Mouse (Mus musculus) brain, embryonic 18.5 days (tissue): ENCODE measurements at regions not wholly inside any gene's neighbourhood (a gene's known extent, or its start where the extent isn't known, plus 50 kb on each side); places are given as distances from the start of the nearest gene placed in this dataset.

Experiments
- DNase-seq: peaks from one replicate; pipeline ENCODE4 v3.0.0-alpha.2; 2012; ENCODE audit warnings: low read depth, low spot score

DNA sequence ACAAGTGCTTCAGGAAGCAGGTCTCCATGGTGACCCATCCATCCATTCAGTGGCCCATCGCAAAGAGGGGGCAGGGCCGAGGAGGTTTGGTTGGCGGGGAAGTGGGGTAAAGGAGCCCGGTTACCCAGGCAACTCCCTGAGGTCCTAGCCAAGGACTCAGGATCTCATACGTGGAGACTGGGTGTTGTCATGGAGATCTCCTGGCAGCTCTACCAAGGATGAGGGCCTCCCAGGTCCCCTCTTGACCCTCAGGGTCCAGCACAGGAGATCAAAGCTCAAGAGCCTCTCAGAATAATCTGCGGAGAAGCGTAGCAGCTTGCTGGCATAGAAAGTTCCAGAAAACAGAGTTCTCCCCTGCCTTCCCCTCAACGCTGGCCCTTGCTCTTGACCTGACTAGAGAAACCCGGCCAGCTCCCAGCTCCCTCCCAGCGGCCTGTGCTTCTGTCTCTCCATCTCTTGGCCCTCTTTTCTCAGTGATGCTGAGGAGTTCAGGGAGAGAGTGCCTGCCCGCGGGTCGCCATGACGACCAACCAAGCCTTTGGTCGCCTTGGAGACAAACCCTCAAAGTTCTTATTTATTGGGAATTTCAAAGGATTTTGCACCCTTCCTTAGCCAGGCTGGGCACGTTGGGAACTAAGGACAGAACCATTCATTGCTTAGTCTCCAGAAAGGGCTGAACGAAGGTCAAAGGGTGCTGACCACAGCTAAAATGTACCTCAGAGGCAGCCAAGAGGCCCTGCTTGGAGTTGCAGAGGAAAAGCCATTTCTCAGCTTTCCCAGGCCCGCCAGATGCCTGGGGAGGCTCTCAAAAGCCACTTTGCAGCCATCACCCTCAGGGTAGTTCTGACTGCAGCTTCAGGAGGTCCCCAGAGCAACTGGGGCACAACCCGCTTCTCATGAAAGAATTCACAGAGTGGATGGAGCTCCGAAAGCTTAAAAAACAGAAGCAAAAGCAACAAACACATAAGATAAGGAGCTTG, 60.0 kb downstream of the Ubiad1 start:
- peak; percentile 74 for DNase-seq

DNA sequence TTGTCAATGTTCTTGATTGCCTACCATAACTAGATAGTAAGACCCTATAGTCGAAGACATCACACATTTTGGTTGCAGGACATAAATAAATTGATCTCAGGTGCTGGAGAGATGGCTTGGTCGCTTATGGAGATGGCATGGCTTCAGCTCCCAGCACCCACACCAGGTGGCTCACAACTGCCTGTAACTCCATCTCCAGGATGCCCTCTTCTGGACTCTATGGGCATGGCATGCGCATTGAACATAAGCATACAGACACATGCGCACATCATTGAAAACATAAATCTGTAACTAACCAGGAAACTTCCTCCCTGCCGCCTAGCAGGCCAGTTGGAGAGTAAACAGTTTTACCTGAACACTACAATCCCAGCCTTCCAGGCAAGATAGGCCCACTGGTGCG, 64.0 kb downstream of the Ubiad1 start:
- no peak for DNase-seq

DNA sequence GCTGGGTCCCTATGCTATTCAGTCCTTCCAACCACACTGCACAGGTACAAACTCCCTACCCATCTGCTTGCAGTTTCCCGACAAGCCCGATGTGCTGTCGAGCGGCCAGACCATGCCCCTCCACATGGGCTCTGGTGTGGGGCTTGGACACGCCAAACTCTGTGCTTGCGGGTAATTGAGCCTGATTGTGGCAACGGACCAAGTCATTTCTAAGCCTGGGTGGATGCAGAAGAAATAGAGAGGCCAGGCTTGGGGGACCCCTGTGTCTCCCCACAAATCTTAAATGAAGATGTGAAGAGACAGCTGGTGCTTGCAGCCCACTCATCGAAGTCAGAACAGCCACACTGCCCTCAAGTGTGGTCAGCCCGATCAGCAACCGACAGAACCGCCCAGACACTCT, 66.1 kb downstream of the Ubiad1 start:
- no peak for DNase-seq

DNA sequence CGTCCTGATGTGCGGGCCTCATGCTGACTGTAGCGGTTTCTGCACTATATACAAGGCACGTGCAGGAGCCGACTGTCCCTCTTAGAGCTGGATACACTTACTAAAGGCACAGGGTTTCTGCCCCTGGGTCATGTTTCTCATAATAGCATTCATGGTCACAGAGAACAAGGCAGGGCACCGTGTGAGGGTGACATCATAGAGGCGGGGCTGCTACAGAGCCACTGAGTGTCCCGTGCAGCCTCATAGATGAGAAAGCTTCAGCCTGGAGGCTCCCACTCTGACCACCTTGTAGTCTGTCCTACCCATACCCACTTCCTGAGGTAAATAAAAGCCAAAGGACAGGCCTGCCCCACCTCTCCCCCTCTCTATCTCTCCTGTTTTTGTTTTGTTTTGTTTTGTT, 67.2 kb downstream of the Ubiad1 start:
- no peak for DNase-seq

DNA sequence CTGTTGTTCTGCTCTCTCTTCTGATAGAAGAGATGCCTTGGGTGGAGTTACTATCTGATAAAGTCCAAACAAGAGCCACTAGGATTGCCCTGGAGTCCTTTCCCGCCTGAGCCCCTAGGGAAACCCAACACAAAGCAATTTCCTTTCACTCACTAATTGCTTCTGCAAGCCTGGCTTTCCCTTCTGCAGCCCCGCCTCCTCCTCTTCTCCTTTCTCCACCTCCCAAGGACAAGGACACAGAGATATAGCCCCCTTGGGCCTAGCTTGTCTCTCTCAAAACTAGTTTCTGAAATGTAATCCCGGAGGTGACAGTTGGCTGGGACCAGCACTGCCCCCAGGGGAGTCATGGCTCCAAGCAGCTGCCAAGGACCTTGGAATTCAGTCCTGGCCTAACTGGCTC, 68.1 kb downstream of the Ubiad1 start:
- no peak for DNase-seq

DNA sequence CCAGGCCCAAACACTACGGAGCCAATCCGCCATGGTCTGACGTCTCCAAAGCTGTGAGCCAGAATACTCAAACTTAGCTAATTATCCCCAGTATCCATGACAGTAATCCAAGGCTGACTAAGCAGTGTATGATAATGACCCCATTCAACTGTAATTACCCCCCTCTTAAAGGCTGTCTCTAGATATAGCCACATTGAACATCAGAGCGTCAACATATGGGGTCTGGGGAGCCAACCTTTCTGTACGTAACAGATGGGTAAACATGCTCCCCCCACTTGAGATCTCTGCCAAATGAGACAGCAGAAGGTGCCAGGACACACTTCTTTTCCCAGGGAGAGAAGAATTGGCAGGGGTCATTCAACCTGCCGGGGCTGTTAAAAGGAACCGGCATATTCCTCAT, 73.1 kb downstream of the Ubiad1 start:
- DNase-seq, result no peak

DNA sequence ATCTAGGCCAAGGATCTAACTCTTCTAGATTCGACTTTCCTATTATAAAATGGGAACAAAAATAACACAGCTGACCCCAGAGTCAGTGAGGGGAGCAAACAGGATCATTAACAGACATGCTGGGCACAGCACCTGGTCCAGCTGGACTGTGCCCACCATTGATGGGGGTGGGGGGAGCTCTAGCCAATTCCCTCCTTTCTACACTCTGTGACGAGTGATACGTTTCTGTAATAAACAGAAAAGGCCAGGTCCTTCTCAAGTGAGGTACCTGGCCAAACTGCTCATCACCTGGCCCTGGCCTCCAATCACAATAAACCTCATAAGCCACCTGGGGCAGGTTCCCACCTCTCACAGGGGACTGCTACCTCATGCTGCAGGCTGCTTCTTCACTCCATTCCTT, 76.9 kb downstream of the Ubiad1 start:
- no peak for DNase-seq

DNA sequence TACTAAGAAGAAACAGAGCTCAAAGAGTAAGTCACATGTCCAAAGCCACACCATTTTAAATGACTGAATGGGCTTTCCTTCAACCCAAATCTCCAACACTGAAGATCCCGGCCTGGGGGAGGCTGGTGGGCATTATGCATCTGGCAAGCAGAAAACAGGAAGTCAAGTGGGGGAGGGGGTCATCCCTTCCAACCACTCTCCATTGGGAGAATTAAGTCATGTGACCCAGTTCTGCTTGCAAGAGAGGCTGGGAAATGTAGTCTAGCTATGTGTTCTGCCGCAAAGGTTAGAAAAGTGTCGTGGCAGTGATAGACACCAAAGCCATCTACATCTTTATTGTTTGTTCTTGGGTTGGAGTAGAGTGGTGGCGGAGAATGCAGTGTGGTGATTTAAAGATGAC, 78.0 kb upstream of the Disp3 start:
- no peak for DNase-seq

DNA sequence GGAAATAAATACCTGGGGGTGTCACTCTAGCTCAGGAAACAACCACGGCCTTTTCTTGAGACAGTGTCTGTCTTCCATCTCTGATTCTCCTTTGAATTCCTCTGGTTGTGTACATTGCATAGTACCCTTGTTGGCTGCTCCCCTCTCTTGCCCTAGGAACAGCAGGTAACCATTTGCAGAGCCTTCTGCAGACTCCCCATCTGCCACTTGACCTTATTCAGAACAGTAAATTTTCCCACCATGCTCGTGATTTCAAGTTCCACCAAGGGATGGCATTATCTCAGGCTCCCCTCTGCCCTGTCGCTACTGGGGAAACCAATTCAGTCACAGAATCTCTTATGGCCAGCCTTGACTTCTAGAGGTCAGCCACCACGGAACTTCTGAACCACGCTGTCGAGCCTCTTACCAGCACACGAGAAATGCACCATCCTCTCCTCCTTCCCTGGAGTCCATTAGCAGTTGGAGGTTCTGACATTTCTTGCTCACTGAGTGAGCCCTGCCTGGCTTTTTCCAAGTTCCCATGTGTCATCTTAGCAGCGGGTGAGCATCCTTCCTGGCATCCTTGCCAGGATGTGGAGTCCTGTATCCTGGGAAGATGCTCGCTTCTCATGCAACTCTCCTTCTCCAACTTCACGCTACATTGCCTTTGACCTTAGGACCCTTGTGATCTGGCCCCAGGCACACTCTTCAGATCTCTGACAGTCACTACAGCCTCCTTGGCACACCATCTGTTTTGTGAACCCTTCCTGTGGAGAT, 75.8 kb upstream of the Disp3 start:
- DNase-seq, result no peak

DNA sequence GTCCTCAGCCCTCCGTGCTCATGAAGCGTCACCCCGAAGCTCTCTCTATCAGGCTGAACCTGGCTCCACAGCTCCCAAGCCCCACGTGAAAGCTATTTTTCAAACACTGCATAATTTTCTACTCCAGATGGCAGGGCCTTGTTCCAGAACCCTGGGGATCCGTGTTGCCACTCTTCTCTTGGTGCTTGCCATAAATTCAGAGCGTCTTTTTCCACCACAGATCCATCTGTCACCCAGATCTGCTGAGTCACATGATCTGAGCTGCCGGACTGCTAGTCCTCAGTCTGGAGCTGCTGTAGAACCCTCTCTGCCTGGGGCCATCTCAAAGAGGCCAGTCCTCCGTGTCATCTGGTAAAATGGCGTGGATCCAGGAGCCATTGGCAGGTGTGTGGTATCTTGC, 73.2 kb upstream of the Disp3 start:
- peak; percentile 67 for DNase-seq

DNA sequence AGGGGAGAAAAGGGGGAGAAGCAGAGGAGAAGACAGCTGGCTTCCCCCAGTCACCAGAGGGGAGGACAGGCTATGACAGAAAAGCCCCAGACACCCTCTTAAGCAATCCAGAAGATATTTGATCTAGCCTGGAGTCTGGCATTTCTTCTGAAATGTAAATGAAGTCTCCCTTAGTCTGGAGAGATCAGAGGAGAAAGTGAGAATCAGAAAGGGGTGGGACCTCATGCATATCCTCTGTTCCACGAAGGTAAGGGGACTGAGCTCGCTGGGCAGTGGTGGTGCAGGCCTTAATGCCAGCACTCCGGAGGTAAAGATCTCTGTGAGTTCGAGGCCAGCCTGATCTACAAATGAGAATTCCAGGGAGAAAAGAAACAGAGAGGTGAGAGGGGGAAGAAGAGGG, 70.6 kb upstream of the Disp3 start:
- no peak for DNase-seq

DNA sequence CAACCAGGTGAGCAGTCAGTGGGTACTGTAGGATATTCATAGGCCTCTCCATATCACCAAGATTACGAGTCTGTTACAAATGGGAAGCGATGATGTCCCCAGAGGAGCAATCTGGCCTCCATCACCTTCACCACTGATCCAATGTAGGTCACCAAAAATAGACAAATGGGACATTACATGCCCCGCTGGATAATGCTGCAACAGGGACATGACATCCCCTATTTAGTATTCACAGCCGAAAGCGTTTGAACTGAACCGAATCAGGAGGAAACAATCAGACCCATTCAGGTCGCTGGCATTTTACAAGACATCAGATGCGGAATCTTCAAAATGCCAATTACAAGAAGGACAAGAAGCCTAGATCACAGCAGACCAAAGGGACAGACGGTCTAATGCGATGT, 69.5 kb upstream of the Disp3 start:
- no peak for DNase-seq

DNA sequence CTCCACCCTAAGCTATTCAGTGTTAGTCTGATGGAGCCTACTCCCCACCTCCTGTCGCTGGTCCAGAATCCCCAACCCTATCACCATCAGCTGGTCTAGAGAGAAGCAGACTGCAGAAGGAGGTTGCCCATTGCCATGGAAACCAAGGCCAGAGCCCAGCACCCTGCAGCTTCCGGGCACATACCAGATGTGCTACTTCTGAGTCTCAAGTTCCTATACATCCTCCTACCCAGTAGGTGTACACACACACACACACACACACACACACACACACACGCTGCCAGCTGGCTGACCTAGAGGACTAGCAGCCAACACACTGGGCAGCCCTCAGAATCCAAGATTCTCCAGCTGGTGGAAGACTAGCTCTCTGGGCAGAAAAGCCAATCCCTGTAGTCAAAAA, 68.9 kb upstream of the Disp3 start:
- no peak for DNase-seq

DNA sequence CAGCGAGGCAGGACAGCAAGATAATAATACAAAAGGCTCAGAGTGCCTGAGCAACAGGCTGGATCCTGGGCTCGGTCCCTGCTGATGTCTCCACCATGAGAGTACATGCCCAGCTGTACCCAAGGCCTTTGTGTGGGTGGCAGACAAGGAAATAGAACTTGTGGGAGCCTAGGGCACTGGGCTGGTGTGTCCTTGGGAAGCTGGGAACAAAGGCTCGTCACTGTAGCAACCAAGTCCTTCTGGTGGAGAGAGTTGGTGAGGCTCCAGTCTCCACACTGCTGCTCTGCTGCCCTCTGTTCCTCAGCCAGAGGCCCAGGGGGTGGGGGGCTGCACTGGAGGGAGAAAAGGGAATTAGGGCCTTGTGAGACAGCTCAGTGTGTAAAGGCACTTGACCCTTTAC, 66.2 kb upstream of the Disp3 start:
- no peak for DNase-seq

DNA sequence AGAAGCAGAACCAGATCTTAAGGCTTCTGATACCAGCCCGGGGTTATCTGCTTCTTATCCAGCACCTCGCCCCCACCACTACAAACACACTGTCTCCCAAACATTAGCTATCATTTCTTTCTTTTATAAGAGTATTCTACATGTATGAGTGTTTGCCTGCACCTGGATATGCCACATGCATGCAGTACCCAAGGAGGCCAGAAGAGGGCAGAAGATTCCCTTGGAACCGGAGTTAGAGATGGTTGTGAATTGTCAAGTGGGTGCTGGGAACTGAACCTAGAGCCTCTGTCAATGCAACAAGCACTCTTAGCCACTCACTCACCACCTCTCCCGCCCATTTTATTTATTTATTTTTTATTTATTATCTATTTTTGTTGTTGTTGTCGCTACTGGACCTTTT, 64.9 kb upstream of the Disp3 start:
- DNase-seq, result no peak

DNA sequence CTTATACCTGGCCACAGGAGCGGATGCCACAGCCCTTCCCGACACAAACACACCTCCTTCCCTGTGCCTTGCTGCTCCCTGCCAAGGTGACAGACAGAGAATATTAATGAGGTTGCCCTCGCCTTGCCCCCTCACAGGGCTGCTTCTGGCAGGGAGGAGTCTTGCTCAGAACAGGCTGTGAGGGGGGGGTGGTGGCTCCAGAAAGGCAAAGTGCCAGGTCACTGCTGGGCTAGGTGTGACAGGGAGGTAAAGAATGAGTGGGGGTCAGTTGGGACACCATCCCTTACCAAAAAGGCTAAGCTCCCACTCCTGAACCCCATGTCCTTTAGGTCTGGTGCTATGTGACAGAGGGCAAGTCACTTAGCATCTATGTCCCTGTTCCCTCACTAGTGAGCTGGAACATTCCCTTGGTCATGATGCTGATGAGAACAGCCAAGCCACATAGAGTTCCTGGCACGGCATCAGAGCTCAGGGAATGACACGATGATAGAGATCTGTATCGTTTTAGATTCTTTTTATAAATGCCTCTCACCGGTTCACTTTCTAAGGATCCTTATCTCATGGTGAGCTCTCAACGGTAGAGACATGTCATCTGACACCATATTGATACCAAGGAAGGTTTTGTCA, 53.9 kb upstream of the Disp3 start:
- DNase-seq, result no peak

DNA sequence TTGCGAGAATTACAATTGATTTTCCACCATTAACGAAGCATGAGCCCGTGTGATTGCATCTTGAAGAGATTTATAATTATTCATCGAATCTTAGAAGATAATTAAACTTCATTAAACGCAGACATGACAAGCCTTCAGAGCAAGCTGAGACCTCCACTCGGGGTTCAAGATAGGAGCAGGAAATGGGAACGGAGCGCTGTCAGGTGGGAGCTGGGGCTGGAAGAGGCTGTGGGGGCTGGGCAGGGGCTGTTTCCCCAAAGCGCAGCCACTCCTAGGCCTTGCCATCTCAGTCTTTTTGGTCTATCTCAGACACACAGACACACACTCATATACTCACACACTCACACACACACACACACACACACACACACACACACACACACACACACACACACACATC, 52.6 kb upstream of the Disp3 start:
- no peak for DNase-seq

DNA sequence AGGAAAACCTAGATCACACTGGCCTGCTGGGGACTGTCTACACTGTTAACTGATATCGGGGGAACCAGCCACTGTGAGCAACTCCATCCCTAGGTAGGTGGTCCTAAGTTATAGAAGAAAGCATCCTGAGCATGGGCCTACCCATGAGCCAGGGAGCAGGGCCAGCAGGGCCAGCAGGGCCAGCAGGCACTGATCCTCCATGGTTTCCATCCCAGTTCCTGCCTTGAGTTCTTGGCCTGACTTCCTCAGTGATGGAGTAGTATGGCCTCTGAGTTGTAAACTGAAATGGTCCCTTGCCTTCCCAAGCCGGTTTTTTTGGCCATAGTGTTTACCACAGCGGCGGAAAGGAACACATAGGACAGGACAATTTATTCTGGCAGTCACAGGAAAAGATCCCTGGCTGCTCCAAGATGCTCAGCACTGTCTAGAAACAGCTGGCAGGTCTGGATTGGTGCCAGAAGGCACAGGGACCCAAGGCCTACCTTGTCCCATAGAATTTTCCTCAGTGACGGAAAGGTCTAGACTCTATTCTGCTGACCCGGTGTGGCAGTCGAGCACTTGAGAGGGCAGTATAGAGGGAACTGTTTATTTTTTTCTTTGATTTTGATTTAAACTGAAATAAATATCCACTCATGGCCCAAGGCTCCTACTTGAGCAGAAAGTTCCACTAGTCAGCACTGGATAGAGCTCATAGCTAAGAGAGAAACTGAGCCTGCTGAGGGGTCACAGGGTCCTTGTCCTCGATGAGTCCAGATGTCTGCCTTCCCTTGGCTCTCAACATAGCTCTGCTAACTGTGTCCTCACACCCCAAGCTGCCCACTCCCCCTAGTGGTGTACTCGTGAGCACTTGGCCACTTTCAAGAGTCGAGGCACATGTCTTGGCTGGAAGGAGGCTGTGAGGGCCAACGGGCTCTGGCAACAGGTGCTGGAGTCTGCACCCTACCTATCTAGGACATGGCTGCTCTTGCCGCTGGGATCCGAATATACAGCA, 50.4 kb upstream of the Disp3 start:
- no peak for DNase-seq
